Mouse (Mus musculus) megakaryocyte, embryonic 14.5 days (primary cell): ENCODE data around the gene Ank3. TPM values are rescaled to one million over a fixed set of nuclear protein-coding genes. Genes with fewer than 3 reads are reported as not detected.

Experiments
- H3K27me3 ChIP-seq: replicated peaks from 2 replicates; pipeline ENCODE3; 2012; ENCODE audit warnings: inconsistent platforms
- H3K36me3 ChIP-seq: replicated peaks from 2 replicates; pipeline ENCODE3; 2012; ENCODE audit warnings: low read length, inconsistent platforms, mixed read lengths
- H3K4me1 ChIP-seq: 2 replicates; pipeline ENCODE4 v1.6.1; 2012; ENCODE audit warnings: inconsistent platforms
- H3K4me3 ChIP-seq: replicated peaks from 2 replicates; pipeline ENCODE3; 2012; ENCODE audit warnings: moderate library complexity, mild to moderate bottlenecking, inconsistent platforms
- H3K9me3 ChIP-seq: 2 replicates; pipeline ENCODE4 v1.6.1; 2012; ENCODE audit warnings: inconsistent platforms
- FLI1 ChIP-seq: IDR thresholded peaks from 2 replicates; pipeline ENCODE4 v1.6.1; 2012; ENCODE audit warnings: low read length, inconsistent platforms, mixed read lengths
- GATA1 ChIP-seq: IDR thresholded peaks from 3 replicates; pipeline ENCODE4 v1.6.1; 2012; ENCODE audit warnings: mixed read lengths, low read length, inconsistent platforms, borderline replicate concordance
- polyA plus RNA-seq: library from polyadenylated mRNA; stranded (reverse); fragments of >175 nt; gene quantifications from 2 replicates; pipeline ENCODE4 v1.2.3, GENCODE M21; 2012; ENCODE audit warnings: low replicate concordance; ENCODE audit not compliant: insufficient read depth

Gene Ank3
- polyA plus RNA-seq, 1 experiment, result 4.4 TPM

- peaks cover 13% of the 10 kb centered on the region for H3K27me3 ChIP-seq
- TF ChIP-seq GATA1 (no peak), FLI1 (no peak)
- H3K36me3 ChIP-seq, result no peaks in the 10 kb centered on the region
- no peaks in the 10 kb centered on the region for H3K9me3 ChIP-seq
- H3K4me3 ChIP-seq, result no peak overlapping the region
- H3K4me1 ChIP-seq, result no peaks in the 10 kb centered on the region
These were observed 6.9 kb downstream of the Ank3 start for GRCm38 (mm10) chr10:69405431-69405830.

- TF ChIP-seq FLI1, result no peak
- no peaks in the 10 kb centered on the region for H3K36me3 ChIP-seq
- no peaks in the 10 kb centered on the region for H3K9me3 ChIP-seq
- H3K4me3 ChIP-seq, result no peak overlapping the region
- H3K27me3 ChIP-seq, result no peaks in the 10 kb centered on the region
- H3K4me1 ChIP-seq, result no peaks in the 10 kb centered on the region
These were observed 16.3 kb downstream of the Ank3 start for GRCm38 (mm10) chr10:69414888-69415287.

- Histone ChIP-seq H3K4me3 (no peak overlapping the region), H3K36me3 (no peaks in the 10 kb centered on the region), H3K4me1 (no peaks in the 10 kb centered on the region), H3K9me3 (peaks cover 14% of the 10 kb centered on the region), H3K27me3 (no peaks in the 10 kb centered on the region)
- no peak for TF ChIP-seq GATA1
- TF ChIP-seq FLI1, result no peak
These were observed 20.1 kb downstream of the Ank3 start for GRCm38 (mm10) chr10:69418716-69419115.

GRCm38 (mm10) chr10:69420306-69420705 lies 21.7 kb downstream of the Ank3 start:
- Histone ChIP-seq H3K4me3 (no peak overlapping the region), H3K36me3 (no peaks in the 10 kb centered on the region), H3K4me1 (no peaks in the 10 kb centered on the region), H3K9me3 (peaks cover 20% of the 10 kb centered on the region), H3K27me3 (no peaks in the 10 kb centered on the region)
- TF ChIP-seq FLI1, result no peak
- no peak for TF ChIP-seq GATA1

- Histone ChIP-seq H3K36me3 (no peaks in the 10 kb centered on the region), H3K4me1 (no peaks in the 10 kb centered on the region), H3K9me3 (peaks cover 20% of the 10 kb centered on the region), H3K4me3 (no peak overlapping the region), H3K27me3 (no peaks in the 10 kb centered on the region)
- TF ChIP-seq FLI1, result no peak
- TF ChIP-seq GATA1, result no peak
These were observed 25.5 kb downstream of the Ank3 start for GRCm38 (mm10) chr10:69424051-69424450.

- TF ChIP-seq FLI1 (no peak), GATA1 (no peak)
- Histone ChIP-seq H3K27me3 (no peaks in the 10 kb centered on the region), H3K4me3 (no peak overlapping the region)
These were observed 31.6 kb downstream of the Ank3 start for GRCm38 (mm10) chr10:69430138-69430537.

GRCm38 (mm10) chr10:69431101-69431500 lies 32.5 kb downstream of the Ank3 start:
- TF ChIP-seq FLI1, result no peak
- TF ChIP-seq GATA1, result no peak
- H3K4me3 ChIP-seq, result no peak overlapping the region
- H3K36me3 ChIP-seq, result no peaks in the 10 kb centered on the region
- H3K9me3 ChIP-seq, result peaks cover 9% of the 10 kb centered on the region
- no peaks in the 10 kb centered on the region for H3K27me3 ChIP-seq
- H3K4me1 ChIP-seq, result no peaks in the 10 kb centered on the region

More at GRCm38 (mm10) chr10:69430138-69430537, 31.6 kb downstream of the Ank3 start:
- H3K9me3 ChIP-seq, result peaks cover 5% of the 10 kb centered on the region
- H3K36me3 ChIP-seq, result no peaks in the 10 kb centered on the region
- no peaks in the 10 kb centered on the region for H3K4me1 ChIP-seq

- Histone ChIP-seq H3K4me1 (no peaks in the 10 kb centered on the region), H3K9me3 (peaks cover 32% of the 10 kb centered on the region), H3K4me3 (no peak overlapping the region), H3K27me3 (no peaks in the 10 kb centered on the region), H3K36me3 (no peaks in the 10 kb centered on the region)
- TF ChIP-seq FLI1 (no peak), GATA1 (no peak)
These were observed 36.6 kb downstream of the Ank3 start for GRCm38 (mm10) chr10:69435213-69435612.

GRCm38 (mm10) chr10:69439449-69439848 lies 40.9 kb downstream of the Ank3 start:
- Histone ChIP-seq H3K36me3 (no peaks in the 10 kb centered on the region), H3K4me1 (no peaks in the 10 kb centered on the region), H3K4me3 (no peak overlapping the region), H3K9me3 (peaks cover 38% of the 10 kb centered on the region), H3K27me3 (no peaks in the 10 kb centered on the region)
- TF ChIP-seq GATA1 (no peak), FLI1 (no peak)

GRCm38 (mm10) chr10:69444546-69444945 lies 46.0 kb downstream of the Ank3 start:
- Histone ChIP-seq H3K9me3 (peaks cover 14% of the 10 kb centered on the region), H3K36me3 (no peaks in the 10 kb centered on the region), H3K4me1 (no peaks in the 10 kb centered on the region), H3K4me3 (no peak overlapping the region), H3K27me3 (no peaks in the 10 kb centered on the region)
- TF ChIP-seq GATA1 (no peak), FLI1 (no peak)

- H3K4me1 ChIP-seq, result no peaks in the 10 kb centered on the region
- H3K4me3 ChIP-seq, result no peak overlapping the region
- TF ChIP-seq FLI1 (no peak), GATA1 (no peak)
- H3K36me3 ChIP-seq, result no peaks in the 10 kb centered on the region
- H3K27me3 ChIP-seq, result no peaks in the 10 kb centered on the region
- H3K9me3 ChIP-seq, result peaks cover 4% of the 10 kb centered on the region
These were observed 47.4 kb downstream of the Ank3 start for GRCm38 (mm10) chr10:69445951-69446350.
